In genomic region chr3:141595073-141595472, GRCm38 (mm10) we compare ENCODE assay signal across 27 mouse cellular contexts.
A peak's percentile ranks its signal among the peaks of the same experiment; 100 is the strongest.
DNase-seq lines count a peak whose midpoint lies in the region; ATAC-seq and TF ChIP-seq lines count a peak whose summit lies in the region.
"Had no signal": no experiment of that assay in that cellular context is flagged by ENCODE, and none has a peak within 500 bp of the region (broad histone marks: within the 10 kb centered on the region; RNA-seq: fewer than 3 reads in every experiment).

No protein-coding gene starts in this region.

- no peak for TF ChIP-seq CTCF in lung, embryonic 14.5 days (IDR thresholded peaks at IDR 0.05; ENCODE audit: low read depth)

- ATAC-seq in cerebellum, adult (ENCODE audit: insufficient number of reproducible peaks, low FRiP score, low TSS enrichment): no peak
- no peak for ATAC-seq in lung, embryonic 14.5 days (ENCODE audit: insufficient read depth)
- ATAC-seq: CD4-positive, CD25-positive, alpha-beta regulatory T cell, adult 4 months; forebrain, embryonic 16.5 days; inflammation-experienced regulatory T-cells, adult 6 months had no signal

- WGBS in lung, embryonic 14.5 days: 61% methylated on average over 3 of the region's 3 CpGs

- H3K27me3 ChIP-seq in lung, embryonic 14.5 days (ENCODE audit: insufficient read depth, low read length): no peaks in the 10 kb centered on the region
- H3K27me3 ChIP-seq: liver, embryonic 13.5 days; neural tube, embryonic 15.5 days had no signal

- H3K4me2 ChIP-seq in lung, embryonic 14.5 days: no peak overlapping the region
- H3K4me2 ChIP-seq: heart, embryonic 11.5 days; liver, embryonic 13.5 days; neural tube, embryonic 15.5 days had no signal

- H3K36me3 ChIP-seq in lung, embryonic 14.5 days (ENCODE audit: insufficient read depth): no peaks in the 10 kb centered on the region
- H3K36me3 ChIP-seq: embryonic facial prominence, embryonic 10.5 days; hindbrain, embryonic 10.5 days; liver, embryonic 13.5 days; neural tube, embryonic 15.5 days had no signal

- no peak overlapping the region for H3K27ac ChIP-seq in lung, embryonic 14.5 days (ENCODE audit: low read depth)
- H3K27ac ChIP-seq: embryonic facial prominence, embryonic 10.5 days; hindbrain, embryonic 10.5 days; kidney, postnatal 0 days; liver, embryonic 13.5 days; neural tube, embryonic 15.5 days had no signal

- H3K9ac ChIP-seq in lung, embryonic 14.5 days: no peak overlapping the region
- H3K9ac ChIP-seq: liver, embryonic 13.5 days; neural tube, embryonic 15.5 days had no signal

- no peaks in the 10 kb centered on the region for H3K9me3 ChIP-seq in lung, embryonic 14.5 days (ENCODE audit: low read depth, low read length)
- H3K9me3 ChIP-seq: embryonic facial prominence, embryonic 10.5 days; hindbrain, embryonic 10.5 days; liver, embryonic 13.5 days; neural tube, embryonic 15.5 days had no signal

- DNase-seq in cerebellum, adult 11-12 months: peak; percentile 35
- peak; percentile 14 for DNase-seq in lung, embryonic 14.5 days
- DNase-seq in lung, postnatal 10 days: no peak
- DNase-seq in WW6 (ENCODE audit: low read depth, low spot score): peak; percentile 4
- peak; percentile 37 to 53 for DNase-seq in cerebellum, postnatal 10 days
- no peak for DNase-seq in lung, postnatal 4 days
- no peak for DNase-seq in T-cell, adult 2 months (ENCODE audit: low spot score)
- DNase-seq: adrenal gland, postnatal 14 days; gastrocnemius, postnatal 14 days; heart, adult 11 months; kidney, adult 18-20 months; layer of hippocampus, postnatal 36 days; liver, embryonic 13.5 days; lung, adult 2 months; lung, postnatal 36 days; right cerebral cortex, adult 18-20 months; thymus, adult 18-20 months; thymus, postnatal 36 days had no signal

- no peaks in the 10 kb centered on the region for H3K4me1 ChIP-seq in lung, embryonic 14.5 days (ENCODE audit: insufficient read depth)
- H3K4me1 ChIP-seq: liver, embryonic 13.5 days; neural tube, embryonic 15.5 days had no signal

- H3K4me3 ChIP-seq in lung, embryonic 14.5 days (ENCODE audit: low read depth, low read length): no peak overlapping the region
- H3K4me3 ChIP-seq: embryonic facial prominence, embryonic 10.5 days; hindbrain, embryonic 10.5 days; liver, embryonic 13.5 days; neural tube, embryonic 15.5 days had no signal

Comparison
In these comparisons a context has a peak if more than half of its experiments do, and no peak if none do; other contexts are left out.
1. DNase-seq: peak in cerebellum, adult 11-12 months (single experiment), lung, embryonic 14.5 days (single experiment), WW6 (single experiment) and cerebellum, postnatal 10 days (2 of 2); none in lung, postnatal 10 days (single experiment), lung, postnatal 4 days (0 of 2) and T-cell, adult 2 months (single experiment).